Mouse (Mus musculus): ENCODE results near the gene Aplp1. TPM values are rescaled to one million over a fixed set of nuclear protein-coding genes. Genes with fewer than 3 reads are reported as not detected.

Gene Aplp1
- total RNA-seq, 4 experiments from 2014 or later = 1,209 to 1,263 (median 1,238) TPM

GRCm38 (mm10) chr7:30450241-30450640, 4.9 kb upstream of the Aplp1 start:
- no peak for DNase-seq (ENCODE audit: low spot score in 2 of 2)

DNA sequence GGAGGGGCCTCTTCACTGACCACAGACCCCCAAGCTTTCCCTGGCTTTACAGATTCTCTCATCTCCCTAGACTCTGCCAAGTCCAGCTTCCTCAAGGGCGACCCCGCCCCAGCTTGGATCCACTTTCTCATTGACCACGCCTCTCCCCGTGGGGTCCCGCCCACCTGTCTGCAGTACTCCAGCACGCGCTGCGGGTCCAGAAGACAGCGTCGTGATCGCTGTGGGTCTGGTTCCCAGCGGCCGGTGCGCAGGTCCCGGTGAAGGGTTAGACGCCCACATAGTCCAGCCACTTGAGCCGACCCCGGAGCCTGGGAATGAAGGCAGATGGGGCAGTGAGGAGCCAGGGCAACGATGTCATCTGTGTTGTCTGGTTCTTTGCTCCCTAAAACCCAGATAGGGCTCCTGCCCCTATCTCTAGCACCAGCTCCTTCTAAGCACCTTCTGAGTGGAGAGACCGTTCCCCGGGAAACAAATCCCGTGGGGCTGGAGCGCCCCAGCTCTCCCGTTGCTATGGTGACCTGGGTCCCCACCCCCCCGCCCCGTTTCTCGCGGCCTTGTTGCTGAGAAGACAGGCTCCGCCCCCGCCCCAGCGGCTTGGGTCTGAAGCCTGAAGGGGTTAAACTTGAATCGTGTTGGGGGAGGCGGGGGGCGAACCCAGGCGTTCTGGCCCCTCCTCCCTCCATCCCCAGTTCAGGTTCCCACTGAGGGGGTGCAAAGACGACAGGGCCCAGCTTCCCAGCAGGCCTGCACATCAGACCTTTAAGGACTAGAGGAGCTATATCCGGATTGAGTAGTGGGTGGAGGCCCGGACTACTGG, 973 bp downstream of the Aplp1 start:
- DNase-seq (ENCODE audit: low spot score in 2 of 2) = peak; percentile 71 to 76

- DNase-seq (ENCODE audit: low spot score in 2 of 2) = no peak
Observed at GRCm38 (mm10) chr7:30443696-30444095, 1.6 kb downstream of the Aplp1 start.

DNA sequence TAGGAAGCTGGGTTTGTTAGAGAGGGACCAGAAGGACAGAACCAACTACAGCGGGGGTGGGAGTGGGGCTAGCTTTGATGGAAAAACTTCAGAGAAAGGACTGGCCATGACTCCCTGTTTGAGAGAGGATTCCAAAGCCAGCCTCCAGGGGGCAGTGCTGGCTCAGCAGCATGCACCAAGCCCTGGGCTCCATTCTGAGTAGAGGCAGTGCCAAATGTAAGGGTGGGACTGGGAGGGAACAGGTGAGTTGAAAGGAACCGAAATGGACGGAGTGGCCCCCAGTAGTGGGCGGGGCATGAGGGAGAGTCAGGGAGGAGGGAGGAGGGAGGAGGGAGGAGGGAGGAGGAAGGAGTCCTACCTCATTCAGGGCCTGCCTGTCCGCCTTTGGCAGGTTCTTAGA, 4.6 kb downstream of the Aplp1 start:
- peak in 1 of 2 experiments; percentile 62 for DNase-seq (ENCODE audit: low spot score in 2 of 2)

GRCm38 (mm10) chr7:30439734-30440133, 5.6 kb downstream of the Aplp1 start:
- no peak for DNase-seq (ENCODE audit: low spot score in 2 of 2)

GRCm38 (mm10) chr7:30436879-30437278, 8.5 kb downstream of the Aplp1 start:
- DNase-seq (ENCODE audit: low spot score in 2 of 2) = no peak

GRCm38 (mm10) chr7:30435156-30435555, 10.2 kb downstream of the Aplp1 start:
- no peak for DNase-seq (ENCODE audit: low spot score in 2 of 2)

DNA sequence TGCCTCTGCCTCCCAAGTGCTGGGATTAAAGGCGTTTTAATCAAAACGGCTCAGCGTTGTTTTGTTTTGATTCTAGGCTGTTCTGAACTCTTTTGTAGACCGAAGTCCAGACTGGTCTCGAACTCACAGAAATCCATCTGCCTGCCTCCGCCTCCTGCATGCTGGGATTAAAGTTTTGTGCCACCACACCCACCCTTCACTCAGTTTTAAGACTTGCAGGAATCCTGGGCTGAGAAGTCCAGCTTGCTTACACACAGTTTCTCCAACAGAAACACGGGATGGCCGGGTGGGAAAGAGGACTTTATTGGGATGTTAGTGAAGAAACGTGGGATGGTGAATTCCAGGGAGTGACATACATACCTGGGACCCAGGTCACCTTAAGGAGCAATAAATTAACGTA, 10.6 kb downstream of the Aplp1 start:
- DNase-seq (ENCODE audit: low spot score in 2 of 2) = no peak

- DNase-seq (ENCODE audit: low spot score in 2 of 2) = no peak
Observed at GRCm38 (mm10) chr7:30434238-30434637, 11.1 kb downstream of the Aplp1 start.

- DNase-seq (ENCODE audit: low spot score in 2 of 2) = peak; percentile 84 to 88
Observed at GRCm38 (mm10) chr7:30431793-30432192, 13.5 kb downstream of the Aplp1 start.

DNA sequence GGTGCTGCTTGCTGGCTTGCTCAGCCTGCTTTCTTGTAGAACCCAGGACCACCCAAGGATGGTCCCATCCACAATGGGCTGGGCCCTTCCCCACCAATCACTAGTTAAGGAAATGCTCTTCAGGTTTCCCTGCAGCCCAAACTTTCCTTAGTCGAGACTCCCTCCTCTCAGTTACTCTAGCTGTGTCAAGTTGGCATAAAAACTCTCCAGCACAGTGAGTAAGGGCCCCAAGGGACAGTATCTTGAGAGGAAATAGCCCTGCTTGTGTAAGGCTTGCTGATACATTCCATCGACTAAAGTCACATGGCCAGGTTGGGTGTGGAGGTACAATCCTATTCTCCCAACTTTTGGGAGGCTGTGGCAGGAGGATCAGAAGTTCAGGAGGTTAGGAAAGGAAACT, 15.1 kb downstream of the Aplp1 start:
- no peak for DNase-seq (ENCODE audit: low spot score in 2 of 2)

GRCm38 (mm10) chr7:30429327-30429726, 16.0 kb downstream of the Aplp1 start:
- DNase-seq (ENCODE audit: low spot score in 2 of 2) = no peak

DNA sequence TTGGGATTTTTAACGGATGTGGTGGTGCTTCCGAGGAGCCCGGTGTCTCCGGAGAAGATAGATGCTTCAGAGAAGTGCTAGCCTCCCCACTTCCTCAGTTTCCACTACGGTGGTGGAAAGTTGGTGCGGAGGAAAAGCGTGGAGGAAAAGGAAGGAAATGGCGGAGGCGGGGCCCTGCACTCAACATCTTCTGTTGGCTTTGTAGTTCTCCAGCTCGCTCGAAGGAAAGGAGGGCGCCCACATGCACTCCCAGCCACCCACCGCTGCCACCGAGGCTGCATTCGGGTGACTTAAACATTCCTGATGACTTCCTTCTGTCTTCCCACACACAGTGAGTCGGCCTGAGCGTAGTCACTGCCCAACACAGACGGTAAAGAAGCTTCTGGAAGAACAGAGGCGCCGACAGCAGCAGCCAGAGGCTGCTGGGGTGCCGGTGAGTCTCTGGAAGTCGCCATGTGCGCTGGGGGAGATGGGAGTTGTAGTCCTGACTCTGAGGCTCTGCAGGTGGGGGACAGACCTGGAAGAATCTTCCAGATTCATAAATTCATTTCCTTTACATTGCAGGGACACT, 22.2 kb downstream of the Aplp1 start:
- peak in 1 of 2 experiments; percentile 47 for DNase-seq (ENCODE audit: low spot score in 2 of 2)

GRCm38 (mm10) chr7:30422560-30422959, 22.8 kb downstream of the Aplp1 start:
- DNase-seq (ENCODE audit: low spot score in 2 of 2) = no peak

DNA sequence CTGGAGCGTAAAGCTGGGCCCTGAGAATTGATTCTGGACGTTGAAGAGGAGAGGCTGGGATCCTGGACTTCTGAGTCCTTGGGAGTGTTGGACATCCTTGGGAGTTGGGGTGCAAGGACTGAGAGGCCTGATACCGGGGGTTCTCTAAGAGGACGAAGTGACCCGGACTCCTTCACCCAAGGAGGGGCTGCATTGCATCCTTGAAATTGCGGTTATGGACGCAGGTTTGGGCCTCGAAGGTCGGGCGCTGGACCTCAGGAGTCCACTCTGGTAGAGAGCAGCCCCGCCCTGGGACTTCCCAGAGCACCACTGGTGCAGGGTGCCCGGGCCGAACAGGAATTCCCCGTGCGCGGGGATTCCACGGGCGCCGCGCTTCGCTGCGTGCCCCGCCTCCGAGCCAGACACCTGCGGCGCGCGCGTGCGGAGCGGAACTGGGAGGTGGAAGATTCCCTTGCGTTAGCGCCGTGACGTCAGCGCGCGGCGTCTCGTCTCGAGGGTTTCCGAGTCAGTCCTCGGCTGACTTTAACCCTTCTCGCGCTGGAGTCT, 23.4 kb downstream of the Aplp1 start:
- peak; percentile 86 to 89 for DNase-seq (ENCODE audit: low spot score in 2 of 2)

GRCm38 (mm10) chr7:30421175-30421889, 24.0 kb downstream of the Aplp1 start, which contains the start of gene Nfkbid:
TSS of gene Nfkbid (plus strand) at chr7:30421732.
- no peak for DNase-seq (ENCODE audit: low spot score in 2 of 2)

DNA sequence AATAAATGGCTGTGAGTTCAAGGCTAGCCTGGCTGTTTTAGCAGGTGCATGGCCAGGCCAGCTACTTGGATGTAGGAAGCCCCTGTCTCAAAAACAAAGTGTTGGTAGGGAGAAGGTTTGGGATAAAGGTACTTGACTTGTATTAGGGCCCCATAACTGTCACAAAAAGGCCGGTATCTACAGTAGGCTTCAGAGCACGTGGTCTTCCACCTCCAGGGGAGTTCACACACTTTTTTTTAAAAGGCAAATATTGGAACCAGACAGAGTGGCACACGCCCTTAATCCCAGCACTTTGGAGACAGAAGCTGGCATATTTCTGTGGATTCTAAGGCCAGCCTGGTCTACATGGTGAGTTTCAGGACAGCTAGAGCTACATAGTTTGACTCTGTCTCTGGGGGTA, 24.7 kb downstream of the Aplp1 start:
- DNase-seq (ENCODE audit: low spot score in 2 of 2) = no peak

- no peak for DNase-seq (ENCODE audit: low spot score in 2 of 2)
Observed at GRCm38 (mm10) chr7:30419561-30420499, 25.5 kb downstream of the Aplp1 start, which contains the start of gene Hcst. TSS of gene Hcst (minus strand) at chr7:30419854.

GRCm38 (mm10) chr7:30417856-30418255, 27.5 kb downstream of the Aplp1 start:
- no peak for DNase-seq (ENCODE audit: low spot score in 2 of 2)

GRCm38 (mm10) chr7:30413596-30413995, 31.7 kb downstream of the Aplp1 start, which contains the start of gene Tyrobp:
TSS of gene Tyrobp (plus strand) at chr7:30413760.
- DNase-seq (ENCODE audit: low spot score in 2 of 2) = no peak

GRCm38 (mm10) chr7:30412735-30413147, 32.6 kb downstream of the Aplp1 start:
- DNase-seq (ENCODE audit: low spot score in 2 of 2) = no peak

Measured in layer of hippocampus, adult 8-10 months (tissue).